Mouse (Mus musculus) kidney, postnatal 10 days (tissue): ENCODE results near the gene Zfp106.
"Not testable (repeated sequence)": the region's sequence is repeated elsewhere in the genome, so short reads cannot be mapped to it uniquely, and the experiment has no call there.

Experiments used
- DNase-seq: peaks from one replicate; pipeline ENCODE4 v3.0.0; 2021; ENCODE audit warnings: mixed read lengths

Zfp106 gene

DNA sequence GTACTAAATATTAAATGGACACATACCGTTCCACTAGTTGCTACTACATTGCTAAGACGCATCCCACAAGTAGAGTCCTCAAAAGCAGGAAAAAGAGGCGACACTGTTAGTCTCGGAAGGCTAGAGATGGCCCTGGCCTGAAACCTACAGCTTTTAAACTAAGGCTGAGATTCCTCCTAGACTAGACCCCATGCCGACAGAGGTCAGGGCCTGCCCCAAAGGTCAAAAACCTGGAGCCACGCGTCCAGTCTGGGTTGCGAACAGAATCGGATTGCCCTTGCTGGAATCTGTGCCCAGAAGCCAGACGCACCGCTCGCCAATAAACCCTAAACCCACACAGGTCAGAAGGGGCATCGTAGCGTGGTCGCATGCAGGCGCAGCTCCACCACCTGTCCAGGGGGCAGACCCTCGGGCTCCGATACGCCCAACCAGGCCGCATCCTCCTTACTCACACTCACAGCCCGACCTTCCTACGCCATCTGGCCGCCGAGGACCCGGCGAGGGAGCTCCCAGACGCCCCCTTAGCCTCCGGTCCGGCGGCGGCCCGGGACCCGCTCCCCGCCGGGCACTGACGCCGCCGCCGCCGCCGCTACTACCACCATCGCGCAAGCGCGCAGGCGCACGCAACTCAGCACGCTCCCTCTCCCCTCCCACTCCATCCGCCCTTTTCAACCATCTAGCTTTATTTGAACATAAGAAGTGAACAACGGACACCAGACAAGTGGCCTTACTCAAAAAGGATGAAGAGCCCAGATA lies at the start of gene Zfp106:
Gene Zfp106, minus strand, starts transcription at position 609 of the 756 bp plus-strand sequence.
- DNase-seq: peak; percentile 92

- DNase-seq: peak; percentile 96
Observed at GRCm38 (mm10) chr2:120608830-120609723, 45.4 kb upstream of the Zfp106 start, which contains the start of the genes Haus2 and Lrrc57. TSS of gene Haus2 (plus strand) at chr2:120609383. TSS of gene Lrrc57 (minus strand) at chr2:120609520.

DNA sequence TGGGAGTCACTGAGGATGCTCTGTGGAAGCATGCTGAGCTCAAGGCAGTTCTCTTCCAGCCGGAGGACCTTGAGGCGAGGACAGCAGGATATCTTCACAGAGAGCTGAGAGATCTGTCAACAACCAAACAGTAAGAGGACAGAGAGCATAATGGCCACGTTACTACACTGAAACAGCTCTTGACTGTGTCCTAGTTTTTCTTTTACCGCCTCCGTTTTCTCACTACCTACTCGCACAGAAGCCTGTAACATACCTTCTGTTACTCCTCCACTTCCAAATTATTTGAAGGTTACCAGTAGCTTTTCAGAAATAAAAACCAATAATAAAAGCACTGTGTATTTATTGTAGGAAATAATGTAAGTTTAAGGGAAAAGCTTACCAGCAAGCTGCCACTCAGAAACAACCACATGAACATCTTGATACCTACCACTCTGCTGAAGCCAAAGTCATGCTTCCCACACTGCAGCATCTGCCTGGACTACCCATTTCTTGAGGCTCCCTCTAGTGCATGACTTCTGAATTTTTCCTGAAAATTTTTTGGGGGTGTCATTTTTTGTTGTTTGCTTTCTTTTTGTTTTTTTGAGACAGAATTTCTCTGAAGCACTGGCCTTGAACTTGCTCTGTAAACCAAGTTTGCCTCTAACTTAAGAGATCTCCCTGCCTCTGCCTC lies 42.5 kb upstream of the Zfp106 start:
- no peak for DNase-seq

GRCm38 (mm10) chr2:120599506-120599905 lies 35.9 kb upstream of the Zfp106 start:
- DNase-seq: no peak

DNA sequence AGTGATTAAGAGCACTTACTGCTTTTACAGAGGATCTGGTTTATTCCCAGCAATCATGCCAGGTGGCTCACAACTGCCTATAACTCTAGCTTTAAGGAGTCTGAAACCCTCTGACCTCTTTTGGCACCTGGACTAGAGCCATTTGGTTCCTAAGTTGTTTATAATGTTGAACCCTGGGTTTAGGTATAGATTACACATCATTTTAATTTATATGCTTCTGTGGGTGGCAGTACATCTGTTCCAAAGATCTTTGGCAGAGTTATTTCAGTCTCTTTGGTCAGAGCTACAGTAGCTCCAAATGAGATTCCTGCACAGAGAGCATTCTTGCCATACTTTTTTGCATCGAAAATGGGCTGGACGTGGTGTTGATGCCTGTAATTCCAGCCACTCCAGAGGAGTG lies 34.1 kb upstream of the Zfp106 start:
- no peak for DNase-seq

GRCm38 (mm10) chr2:120592227-120592626 lies 28.6 kb upstream of the Zfp106 start:
- no peak for DNase-seq

DNA sequence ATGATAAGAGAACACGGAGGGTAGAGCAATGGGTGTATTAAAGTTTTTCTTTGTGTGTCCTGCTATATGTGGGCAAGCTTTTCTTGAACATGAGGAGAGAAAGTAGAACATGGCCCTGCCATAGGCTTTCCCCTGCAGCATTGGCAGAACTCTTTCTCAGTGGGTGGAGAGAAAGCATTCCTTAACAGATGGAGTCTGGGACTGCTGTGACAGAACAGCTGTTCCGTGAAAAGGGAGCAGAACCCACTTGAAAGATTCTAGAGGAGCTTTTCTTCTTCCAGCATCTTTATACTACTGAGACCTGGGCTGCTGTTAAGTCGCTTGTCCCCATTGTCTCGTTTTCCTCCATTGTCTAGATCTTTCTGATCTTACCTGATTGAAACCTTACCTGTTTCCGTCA lies 26.1 kb upstream of the Zfp106 start:
- no peak for DNase-seq

DNA sequence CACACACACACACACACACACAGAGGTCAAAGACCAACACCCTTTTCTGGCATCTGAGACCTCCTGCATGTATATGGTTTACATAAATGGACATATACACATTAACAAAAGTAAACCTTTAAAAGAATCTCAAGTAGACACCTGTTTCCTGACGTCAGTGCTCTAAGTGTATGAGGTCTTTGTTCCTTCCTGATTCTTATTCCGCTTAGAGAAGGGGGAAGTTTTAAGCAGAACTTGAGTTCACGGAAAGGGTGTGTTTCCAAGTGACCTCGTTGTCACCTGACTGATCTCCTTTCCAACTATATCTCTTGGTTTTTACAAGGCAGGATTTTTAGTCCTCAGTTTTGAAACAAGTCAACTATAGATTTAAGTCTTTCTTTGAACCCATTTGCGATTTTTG lies 14.6 kb upstream of the Zfp106 start:
- DNase-seq: no peak

- DNase-seq: no peak
Observed at GRCm38 (mm10) chr2:120577799-120578198, 14.2 kb upstream of the Zfp106 start.

GRCm38 (mm10) chr2:120575978-120576377 lies 12.3 kb upstream of the Zfp106 start:
- DNase-seq: no peak

DNA sequence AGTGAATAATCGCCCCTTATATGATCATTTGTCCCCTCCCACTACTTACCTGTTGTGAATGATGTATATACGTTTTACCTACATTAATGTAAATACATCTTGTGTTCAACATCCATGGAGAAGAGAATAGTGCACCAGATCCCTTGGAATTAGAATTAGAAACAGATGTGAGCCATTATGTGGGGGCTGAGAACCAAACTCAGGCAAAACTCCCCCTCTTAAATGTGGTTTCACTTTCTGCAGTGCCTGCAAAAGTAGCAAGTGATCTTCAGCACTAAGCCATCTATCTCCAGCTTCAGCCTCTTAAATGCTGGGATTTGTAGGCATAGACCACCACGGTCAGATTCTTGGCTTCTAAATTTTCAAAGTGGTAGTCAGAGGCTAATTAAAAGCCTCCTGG lies 11.5 kb upstream of the Zfp106 start:
- no peak for DNase-seq

GRCm38 (mm10) chr2:120572161-120572560 lies 8.5 kb upstream of the Zfp106 start:
- not testable (repeated sequence) for DNase-seq

- DNase-seq: peak; percentile 28
Observed at GRCm38 (mm10) chr2:120571081-120571480, 7.4 kb upstream of the Zfp106 start.

DNA sequence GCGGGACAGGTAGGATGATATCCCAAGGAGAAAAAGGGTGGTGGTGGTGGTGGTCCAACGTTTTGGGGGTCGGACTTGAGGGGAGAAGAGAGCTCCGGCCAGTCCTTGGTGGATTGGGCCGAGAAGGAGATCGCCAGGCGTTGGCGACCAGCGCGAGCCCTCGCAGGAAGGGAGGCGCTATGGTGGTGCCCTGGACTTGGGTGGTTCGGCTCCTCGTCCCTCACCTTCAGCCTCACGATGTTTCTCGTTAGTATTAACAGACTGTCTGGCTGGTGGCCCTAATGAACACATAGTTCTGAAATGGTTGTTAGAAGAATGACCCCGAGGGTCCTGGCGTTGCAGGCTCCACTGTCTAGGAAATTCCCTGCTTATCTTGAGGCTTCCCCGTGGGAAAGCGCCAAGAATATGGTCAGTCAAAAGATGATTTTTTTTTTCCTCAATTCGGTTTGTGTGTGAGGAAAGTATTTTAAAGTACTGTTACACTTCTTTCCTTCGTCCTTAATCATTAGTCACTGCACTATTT lies 4.2 kb upstream of the Zfp106 start:
- no peak for DNase-seq

GRCm38 (mm10) chr2:120566886-120567797 lies 3.5 kb upstream of the Zfp106 start, which contains the start of gene Snap23:
TSS of gene Snap23 (plus strand) at chr2:120567671.
- DNase-seq: peak; percentile 96

- DNase-seq: no peak
Observed at GRCm38 (mm10) chr2:120565363-120565762, 1.7 kb upstream of the Zfp106 start.

DNA sequence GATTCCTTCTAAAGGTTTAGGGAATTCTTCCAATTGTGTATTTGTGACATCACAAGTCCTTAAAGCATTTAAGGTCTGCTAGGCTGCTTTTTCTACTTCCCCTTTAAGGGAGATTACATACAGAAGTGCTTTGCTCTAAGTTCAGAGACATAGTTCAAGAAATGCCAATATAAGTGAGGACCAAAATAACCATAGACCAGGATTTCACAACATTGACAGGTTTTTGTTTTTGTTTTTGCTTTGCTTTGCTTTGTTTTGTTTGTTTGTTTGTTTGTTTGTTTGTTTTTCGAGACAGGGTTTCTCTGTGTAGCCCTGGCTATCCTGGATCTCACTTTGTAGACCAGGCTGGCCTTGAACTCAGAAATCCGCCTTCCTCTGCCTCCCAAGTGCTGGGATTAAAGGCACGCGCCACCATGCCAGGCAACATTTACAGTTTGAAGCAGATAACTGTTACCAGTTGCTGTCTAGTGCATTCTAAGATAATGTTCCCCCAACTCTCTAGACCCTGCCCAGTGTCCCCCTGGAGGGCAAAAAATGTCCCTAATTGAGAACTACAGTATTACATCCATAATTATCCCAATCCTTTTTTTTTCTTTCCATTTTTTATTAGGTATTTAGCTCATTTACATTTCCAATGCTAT lies 1.0 kb upstream of the Zfp106 start:
- not testable (repeated sequence) for DNase-seq

DNA sequence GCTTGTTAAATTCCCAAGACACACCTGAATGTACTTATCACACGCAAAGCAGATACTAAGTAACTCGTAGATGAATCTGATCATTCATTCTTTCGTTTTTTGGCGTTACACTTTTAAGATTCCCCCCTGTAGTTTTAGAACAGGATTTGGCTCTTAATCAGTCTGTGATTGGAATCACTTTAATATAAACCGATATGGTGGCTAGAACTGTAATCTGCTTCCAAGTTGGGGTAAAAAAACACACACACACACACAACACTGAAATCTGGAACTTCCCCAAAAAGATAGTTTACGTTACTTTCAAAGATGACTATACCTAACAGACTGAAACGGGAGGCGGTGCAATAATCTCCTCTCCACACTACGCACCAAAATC lies 796 bp downstream of the Zfp106 start:
- DNase-seq: no peak

- no peak for DNase-seq
Observed at GRCm38 (mm10) chr2:120561524-120561923, 2.1 kb downstream of the Zfp106 start.

- no peak for DNase-seq
Observed at GRCm38 (mm10) chr2:120558813-120559212, 4.8 kb downstream of the Zfp106 start.

DNA sequence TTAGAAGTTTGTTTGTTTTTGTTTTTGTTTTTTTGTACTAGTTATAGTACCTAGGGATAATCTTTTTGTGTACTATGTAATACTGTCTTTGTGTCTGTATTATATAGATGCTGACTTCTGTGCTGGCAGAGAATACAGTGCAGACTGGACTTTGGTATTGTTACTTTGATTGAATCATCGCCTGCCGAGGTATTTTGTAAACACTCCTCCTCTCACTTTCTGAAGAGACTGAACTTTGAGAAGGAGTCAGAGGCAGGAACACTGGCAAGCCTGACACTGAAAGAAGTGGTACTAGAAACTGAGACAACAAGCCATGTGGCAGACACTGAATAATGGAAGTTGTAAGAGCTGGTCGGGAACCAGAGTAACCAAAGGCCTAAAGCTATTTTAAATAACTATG lies 6.8 kb downstream of the Zfp106 start:
- no peak for DNase-seq
